Mouse (Mus musculus) adrenal gland, postnatal 10 days (tissue): ENCODE results near the gene Pknox1. TPM values are rescaled to one million over a fixed set of nuclear protein-coding genes. Genes with fewer than 3 reads are reported as not detected.

ENCODE experiments used
- DNase-seq: peaks from one replicate; pipeline ENCODE4 v3.0.0; 2021; ENCODE audit warnings: mixed read lengths
- microRNA-seq: library from miRNA; unstranded; fragments of <30 nt; microRNA quantifications from one replicate; pipeline ENCODE4 v1.2.0, GENCODE M21; 2021
- total RNA-seq, 2 experiments: library from RNA; stranded (reverse); gene quantifications; 2 replicates each; pipeline ENCODE4 v1.2.3; 2021

The Pknox1 gene
- total RNA-seq, 2 experiments from 2014 or later: 15.4 to 21.8 TPM

- no peak for DNase-seq
Observed at GRCm38 (mm10) chr17:31646199-31647002, 81.9 kb downstream of the Pknox1 start.

- no peak for DNase-seq
Observed at GRCm38 (mm10) chr17:31652152-31652551, 87.6 kb downstream of the Pknox1 start.

GRCm38 (mm10) chr17:31653277-31653676, 88.7 kb downstream of the Pknox1 start:
- DNase-seq: no peak

GRCm38 (mm10) chr17:31655366-31655765, 90.8 kb downstream of the Pknox1 start:
- DNase-seq: no peak

- no peak for DNase-seq
Observed at GRCm38 (mm10) chr17:31656682-31657081, 92.1 kb downstream of the Pknox1 start.

Small RNA genes lying within 50 kb of the gene (microRNA-seq; reads per million reads assigned to microRNA genes)
- gene Gm24970: not detected

Other genes with a start within 250 kb of the Pknox1 start
- 10 to 100 TPM in 1 of 2 experiments, 1 to 10 TPM in 1; 7.9 to 12.7 TPM for gene Pde9a, start 178.5 kb upstream of the Pknox1 start, total RNA-seq
- 10 to 100 TPM; 22.9 to 28.0 TPM for gene Wdr4, start 44.8 kb upstream of the Pknox1 start, total RNA-seq
- gene Ndufv3, start 44.6 kb upstream of the Pknox1 start, total RNA-seq: 100 to 1,000 TPM; 637 to 664 TPM
- gene Cbs, start 72.5 kb downstream of the Pknox1 start, total RNA-seq: 10 to 100 TPM; 17.8 to 39.9 TPM
- gene U2af1, start 94.2 kb downstream of the Pknox1 start, total RNA-seq: 100 to 1,000 TPM; 145 to 150 TPM
- not detected for gene Cryaa, start 113.1 kb downstream of the Pknox1 start, total RNA-seq